Mouse (Mus musculus) heart, embryonic 11.5 days (tissue): Measurements from ENCODE around the gene Furin. TPM values are rescaled to one million over a fixed set of nuclear protein-coding genes. Genes with fewer than 3 reads are reported as not detected.

Experiments used
- ATAC-seq: fragments of 200-750 bp; cut with Nextera tagmentation; replicated peaks from 2 replicates; pipeline ENCODE4 v1.8.0; 2017; ENCODE audit warnings: moderate library complexity; ENCODE audit not compliant: insufficient number of reproducible peaks, low FRiP score, low TSS enrichment
- H3K27ac ChIP-seq: fragments of 300-500 bp; sonication (generic); 2 replicates; pipeline ENCODE4 v1.5.1; 2014; ENCODE audit warnings: mild to moderate bottlenecking, low read depth, low read length
- H3K27me3 ChIP-seq: fragments of 300-500 bp; sonication (generic); 2 replicates; pipeline ENCODE4 v1.6.1; 2014; ENCODE audit warnings: mild to moderate bottlenecking, low read length, mixed read lengths; ENCODE audit not compliant: control insufficient read depth, insufficient read depth
- H3K36me3 ChIP-seq: fragments of 300-500 bp; sonication (generic); 2 replicates; pipeline ENCODE4 v1.6.1; 2014; ENCODE audit warnings: mild to moderate bottlenecking, low read length, moderate library complexity, mixed read lengths; ENCODE audit not compliant: control insufficient read depth, insufficient read depth
- H3K4me1 ChIP-seq: fragments of 300-500 bp; sonication (generic); 2 replicates; pipeline ENCODE4 v1.6.1; 2014; ENCODE audit warnings: low read length; ENCODE audit not compliant: control insufficient read depth, insufficient read depth
- H3K4me2 ChIP-seq: fragments of 300-500 bp; sonication (generic); 2 replicates; pipeline ENCODE4 v1.6.1; 2014; ENCODE audit warnings: mild to moderate bottlenecking, moderate library complexity
- H3K4me3 ChIP-seq: fragments of 300-500 bp; sonication (generic); 2 replicates; pipeline ENCODE4 v1.5.1; 2014; ENCODE audit warnings: low read depth, low read length
- H3K9ac ChIP-seq: fragments of 300-500 bp; sonication (generic); 2 replicates; pipeline ENCODE4 v1.6.1; 2014; ENCODE audit warnings: mild to moderate bottlenecking, low read depth, low read length, moderate library complexity
- H3K9me3 ChIP-seq: fragments of 300-500 bp; sonication (generic); replicated peaks from 2 replicates; pipeline ENCODE4 v1.6.1; 2016; ENCODE audit warnings: low read length; ENCODE audit not compliant: control insufficient read depth
- WGBS: fragments of 180-500 bp; shearing (Covaris S2); extraction: QIAGEN DNeasy Blood & Tissue Kit; methylation state at CpG from one replicate; pipeline ENCODE4 v1.1.7; 2014; ENCODE audit not compliant: insufficient replicate concordance; 5-methylcytosine and 5-hydroxymethylcytosine counted together
- polyA plus RNA-seq: library from polyadenylated mRNA; unstranded; fragments of >200 nt; fragmentation: Nextera tagmentation; extraction: Ambion mirVana; gene quantifications from 2 replicates; pipeline ENCODE4 v1.2.1, GENCODE M21; 2014

Furin gene
- polyA plus RNA-seq, 1 experiment from 2014 or later, result 23.5 TPM

- H3K27ac ChIP-seq, result 0 out of 2 replicates have a peak overlapping the region, but pooled peaks have one; percentile 47
- no peaks in the 10 kb centered on the region for H3K4me1 ChIP-seq
- H3K36me3 ChIP-seq, result peaks cover 30% of the 10 kb centered on the region
- ATAC-seq, result no peak
- no peaks in the 10 kb centered on the region for H3K27me3 ChIP-seq
- H3K9me3 ChIP-seq, result no peaks in the 10 kb centered on the region
- 60% methylated on average over 8 of the region's 8 CpGs for WGBS
- no peak overlapping the region for H3K4me3 ChIP-seq
- no peak overlapping the region for H3K9ac ChIP-seq
- H3K4me2 ChIP-seq, result no peak overlapping the region
Observed at GRCm38 (mm10) chr7:80357156-80357555, 48.1 kb downstream of the Furin start.

GRCm38 (mm10) chr7:80356351-80356750, 48.9 kb downstream of the Furin start:
- no peak for ATAC-seq
- Histone ChIP-seq H3K4me3 (no peak overlapping the region), H3K9ac (no peak overlapping the region), H3K9me3 (no peaks in the 10 kb centered on the region), H3K4me2 (no peak overlapping the region), H3K36me3 (peaks cover 32% of the 10 kb centered on the region), H3K27me3 (no peaks in the 10 kb centered on the region), H3K4me1 (no peaks in the 10 kb centered on the region), H3K27ac (0 out of 2 replicates have a peak overlapping the region, but pooled peaks have one; percentile 1)
- 84% methylated on average over 13 of the region's 13 CpGs for WGBS

GRCm38 (mm10) chr7:80352920-80353319, 52.3 kb downstream of the Furin start:
- ATAC-seq, result no peak
- no peaks in the 10 kb centered on the region; the same call in 1 of the 2 replicates for H3K4me1 ChIP-seq
- 86% methylated on average over 8 of the region's 8 CpGs for WGBS
- no peak overlapping the region for H3K27ac ChIP-seq
- H3K4me2 ChIP-seq, result no peak overlapping the region
- no peaks in the 10 kb centered on the region for H3K9me3 ChIP-seq
- H3K27me3 ChIP-seq, result no peaks in the 10 kb centered on the region
- no peak overlapping the region for H3K4me3 ChIP-seq
- peaks cover 16% of the 10 kb centered on the region for H3K36me3 ChIP-seq
- H3K9ac ChIP-seq, result no peak overlapping the region

- Histone ChIP-seq H3K4me2 (no peak overlapping the region), H3K27ac (no peak overlapping the region), H3K9me3 (no peaks in the 10 kb centered on the region), H3K36me3 (peaks cover 13% of the 10 kb centered on the region), H3K27me3 (no peaks in the 10 kb centered on the region), H3K4me1 (peaks cover 3% of the 10 kb centered on the region; the same call in 1 of the 2 replicates), H3K4me3 (no peak overlapping the region), H3K9ac (no peak overlapping the region)
- WGBS, result 43% methylated on average over 2 of the region's 2 CpGs
- no peak for ATAC-seq
Observed at GRCm38 (mm10) chr7:80350808-80351207, 54.4 kb downstream of the Furin start.

GRCm38 (mm10) chr7:80347670-80348586, 57.3 kb downstream of the Furin start:
- no peak overlapping the region for H3K4me2 ChIP-seq
- WGBS, result 65% methylated on average over 13 of the region's 13 CpGs
- H3K4me1 ChIP-seq, result peaks cover 8% of the 10 kb centered on the region; the same call in 1 of the 2 replicates
- no peak for ATAC-seq
- H3K27ac ChIP-seq, result no peak overlapping the region; the same call in 1 of the 2 replicates
- H3K4me3 ChIP-seq, result no peak overlapping the region
- H3K36me3 ChIP-seq, result peaks cover 7% of the 10 kb centered on the region
- H3K9ac ChIP-seq, result no peak overlapping the region
- no peaks in the 10 kb centered on the region for H3K27me3 ChIP-seq
- no peaks in the 10 kb centered on the region for H3K9me3 ChIP-seq

- 63% methylated on average over 5 of the region's 5 CpGs for WGBS
- ATAC-seq, result no peak
- no peak overlapping the region for H3K27ac ChIP-seq
Observed at GRCm38 (mm10) chr7:80346830-80347229, 58.4 kb downstream of the Furin start.

GRCm38 (mm10) chr7:80346173-80346572, 59.1 kb downstream of the Furin start:
- no peaks in the 10 kb centered on the region for H3K9me3 ChIP-seq
- no peak for ATAC-seq
- no peak overlapping the region for H3K9ac ChIP-seq
- no peak overlapping the region for H3K27ac ChIP-seq
- H3K4me2 ChIP-seq, result no peak overlapping the region
- H3K27me3 ChIP-seq, result no peaks in the 10 kb centered on the region
- H3K4me3 ChIP-seq, result no peak overlapping the region
- WGBS, result 82% methylated on average over 9 of the region's 9 CpGs
- H3K36me3 ChIP-seq, result peaks cover under 1% of the 10 kb centered on the region; the same call in 1 of the 2 replicates
- H3K4me1 ChIP-seq, result peaks cover 12% of the 10 kb centered on the region

More at GRCm38 (mm10) chr7:80346830-80347229, 58.4 kb downstream of the Furin start:
- Histone ChIP-seq H3K4me3 (no peak overlapping the region), H3K36me3 (peaks cover 6% of the 10 kb centered on the region), H3K4me1 (peaks cover 8% of the 10 kb centered on the region; the same call in 1 of the 2 replicates), H3K27me3 (no peaks in the 10 kb centered on the region), H3K9me3 (no peaks in the 10 kb centered on the region), H3K4me2 (no peak overlapping the region), H3K9ac (peak overlapping the region; percentile 46)

GRCm38 (mm10) chr7:80343270-80344018, 61.8 kb downstream of the Furin start:
- Histone ChIP-seq H3K9ac (peak overlapping the region; percentile 88), H3K27me3 (no peaks in the 10 kb centered on the region), H3K36me3 (no peaks in the 10 kb centered on the region), H3K4me1 (peaks cover 23% of the 10 kb centered on the region), H3K4me3 (peak overlapping the region; percentile 59), H3K27ac (peak overlapping the region; percentile 54), H3K4me2 (peak overlapping the region; percentile 91), H3K9me3 (no peaks in the 10 kb centered on the region)
- WGBS, result 24% methylated on average over 19 of the region's 19 CpGs
- ATAC-seq, result no peak
